Mouse (Mus musculus): ENCODE results near the gene Tmem91.
A peak's percentile ranks its signal among the peaks of the same experiment; 100 is the strongest.

The Tmem91 gene

DNA sequence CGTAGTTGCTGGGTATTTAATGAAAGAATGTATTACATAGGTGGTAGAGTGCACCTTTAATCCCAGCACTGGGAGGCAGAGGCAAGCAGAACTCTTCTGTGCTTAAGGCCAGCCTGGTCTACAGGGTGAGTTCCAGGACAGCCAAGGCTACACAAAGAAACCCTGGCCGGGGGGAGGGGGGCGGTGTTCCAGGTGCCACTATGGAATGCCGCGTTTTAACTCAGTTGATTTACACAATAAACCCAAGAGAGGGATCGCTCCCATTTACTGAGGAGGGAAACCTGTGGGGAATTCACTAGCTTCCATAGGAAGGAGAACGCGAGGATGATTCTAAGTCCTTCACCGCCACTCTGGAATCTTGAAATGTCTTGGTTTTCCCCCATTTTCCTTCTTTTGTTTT, 5.3 kb downstream of the Tmem91 start:
- no peak for DNase-seq

GRCm38 (mm10) chr7:25669158-25669557, 5.8 kb downstream of the Tmem91 start:
- DNase-seq, result no peak

GRCm38 (mm10) chr7:25666381-25666780, 8.6 kb downstream of the Tmem91 start:
- DNase-seq, result no peak

DNA sequence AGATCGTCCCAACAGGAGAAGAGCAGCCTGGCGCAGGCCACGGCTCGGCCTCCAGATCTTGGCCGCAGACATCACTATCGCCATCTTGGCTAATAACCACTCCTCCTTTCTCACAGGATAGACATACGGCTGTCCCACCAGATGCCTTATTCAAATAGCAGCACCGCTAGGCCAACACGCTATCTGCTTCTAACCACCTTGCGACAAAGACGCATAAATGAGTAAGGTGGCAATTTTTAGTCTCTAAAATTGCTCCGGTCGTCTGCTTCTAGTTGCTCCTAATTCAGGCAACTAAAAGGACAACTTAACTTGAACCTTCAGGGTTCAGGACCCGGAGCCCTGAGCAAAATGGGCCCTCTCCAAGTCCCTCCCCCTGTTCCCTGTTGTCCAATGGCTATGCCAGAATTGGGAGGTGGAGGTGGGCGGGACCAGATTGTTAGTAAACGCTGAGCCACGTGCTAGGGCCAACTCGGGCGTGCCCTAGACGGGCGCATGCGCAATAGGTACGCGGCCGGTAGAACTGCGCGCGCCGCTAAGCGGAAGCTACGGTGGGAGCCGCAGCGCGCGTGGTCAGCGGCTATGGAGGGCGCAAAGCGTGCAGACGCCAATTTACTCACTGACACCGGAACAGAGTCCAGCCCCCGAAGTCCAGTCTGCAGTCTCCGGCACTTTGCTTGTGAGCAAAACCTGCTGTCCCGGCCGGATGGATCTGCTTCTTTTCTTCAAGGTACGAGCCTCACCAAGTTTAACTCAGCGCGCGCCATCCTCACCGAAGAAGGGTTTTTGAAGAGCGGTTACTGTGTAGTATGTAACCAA, 16.1 kb downstream of the Tmem91 start, which contains the start of the genes Bckdha and Exosc5:
Bckdha (minus strand) TSS at position 325 of the 816 bp plus-strand sequence.
Exosc5 (plus strand) TSS at position 508 of the 816 bp plus-strand sequence.
- DNase-seq, result peak; percentile 100

GRCm38 (mm10) chr7:25657785-25658184, 17.2 kb downstream of the Tmem91 start:
- peak in 1 of 2 experiments; percentile 37 for DNase-seq

GRCm38 (mm10) chr7:25655601-25656428, 19.2 kb downstream of the Tmem91 start:
- peak; percentile 76 to 86 for DNase-seq

GRCm38 (mm10) chr7:25652244-25652759, 22.7 kb downstream of the Tmem91 start:
- DNase-seq, result no peak

DNA sequence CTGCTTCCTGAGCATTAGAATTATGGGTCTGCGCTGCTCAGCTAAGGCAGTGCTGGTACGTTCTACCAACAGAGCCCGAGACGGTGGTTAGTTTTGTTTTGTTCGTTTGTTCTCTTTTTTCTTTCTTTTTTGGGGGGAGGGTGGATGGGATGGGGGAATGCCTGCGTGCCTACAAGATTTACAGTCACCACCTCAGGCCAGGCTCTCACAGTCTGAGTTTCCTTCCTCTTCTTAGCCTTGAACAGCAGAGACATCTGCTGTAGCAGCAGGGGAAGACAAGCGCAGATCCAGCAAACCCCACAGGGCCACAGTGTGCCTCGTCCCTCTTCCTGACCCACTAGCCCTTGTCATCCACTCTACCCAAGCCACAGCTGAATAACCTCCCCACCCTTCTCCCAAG, 23.7 kb downstream of the Tmem91 start:
- DNase-seq, result no peak

DNA sequence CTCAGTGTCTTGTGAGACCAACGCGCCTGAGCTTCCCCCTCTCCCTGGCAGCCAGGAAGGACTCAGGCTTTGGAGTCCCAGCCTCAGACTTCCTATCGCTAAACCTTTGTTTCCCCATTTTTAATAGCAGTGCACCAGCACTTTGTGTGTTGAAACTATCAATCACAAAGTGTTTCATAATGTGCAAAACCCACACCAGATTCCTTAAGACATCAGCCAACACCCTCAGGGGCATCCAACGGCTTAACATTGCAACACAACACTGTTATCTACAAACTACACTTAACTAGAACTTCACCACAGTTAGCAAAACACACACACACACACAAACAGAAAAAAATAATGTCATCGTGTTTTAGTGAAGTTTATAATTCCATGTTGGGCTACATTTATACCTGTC, 25.1 kb downstream of the Tmem91 start:
- no peak for DNase-seq

GRCm38 (mm10) chr7:25647574-25648123, 27.3 kb downstream of the Tmem91 start:
- DNase-seq, result no peak

DNA sequence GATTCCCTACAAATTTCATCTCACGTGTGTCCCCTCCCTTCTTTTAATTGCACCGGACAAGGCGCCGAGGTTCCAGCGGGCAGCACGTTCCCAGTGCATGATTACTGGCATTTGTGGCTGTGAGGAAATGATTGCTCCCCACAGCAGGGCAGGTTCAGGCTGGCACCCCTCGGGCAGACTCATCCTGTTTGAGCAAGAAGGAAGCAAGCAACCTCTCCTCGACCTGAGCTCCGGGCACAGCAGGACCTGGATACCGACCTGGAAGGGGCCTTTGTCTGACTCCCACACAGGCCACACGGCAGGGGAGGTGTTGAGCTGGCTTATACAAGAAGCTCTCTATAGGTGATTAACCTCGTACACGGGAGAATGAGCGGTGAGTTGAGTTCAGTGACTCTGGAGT, 29.9 kb downstream of the Tmem91 start:
- peak in 1 of 2 experiments; percentile 75 for DNase-seq

DNA sequence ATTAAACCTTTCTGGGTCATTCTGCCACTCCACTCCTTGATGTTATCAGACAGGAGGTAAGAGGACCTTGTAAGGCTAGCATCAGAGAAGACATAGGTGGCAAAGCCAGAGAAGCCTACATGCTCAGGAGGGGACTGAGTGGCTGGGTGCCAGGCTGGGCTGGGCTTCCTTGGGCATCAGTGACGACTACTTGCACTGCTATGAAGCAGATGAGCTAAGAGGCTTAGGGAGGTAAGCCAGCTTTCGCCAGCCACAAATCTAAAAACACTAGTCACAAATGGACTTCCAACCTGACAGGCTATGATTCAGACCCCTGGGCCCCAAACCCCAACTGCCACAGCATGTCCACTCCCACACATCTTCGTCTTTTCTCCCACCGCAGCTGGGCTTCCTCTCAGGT, 30.3 kb downstream of the Tmem91 start:
- no peak for DNase-seq

DNA sequence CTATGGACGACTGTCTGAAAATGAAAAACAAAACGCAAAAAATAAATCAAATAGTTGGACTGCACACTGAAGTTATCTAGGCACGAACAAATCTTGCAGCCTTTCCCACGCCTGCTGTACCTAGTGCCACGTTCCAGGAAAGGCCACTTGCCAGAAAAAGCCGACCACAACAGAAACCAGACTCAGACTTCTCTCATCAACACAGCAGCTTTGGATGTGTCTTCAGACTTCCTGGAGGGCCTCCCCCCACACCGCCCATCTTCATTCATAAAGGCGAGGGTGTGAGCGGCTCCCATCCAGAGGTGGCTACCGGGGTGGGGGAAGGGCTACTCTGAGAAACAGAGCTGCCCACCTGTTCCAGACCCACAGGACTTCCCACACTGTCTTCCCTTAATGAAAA, 30.8 kb downstream of the Tmem91 start:
- DNase-seq, result no peak

DNA sequence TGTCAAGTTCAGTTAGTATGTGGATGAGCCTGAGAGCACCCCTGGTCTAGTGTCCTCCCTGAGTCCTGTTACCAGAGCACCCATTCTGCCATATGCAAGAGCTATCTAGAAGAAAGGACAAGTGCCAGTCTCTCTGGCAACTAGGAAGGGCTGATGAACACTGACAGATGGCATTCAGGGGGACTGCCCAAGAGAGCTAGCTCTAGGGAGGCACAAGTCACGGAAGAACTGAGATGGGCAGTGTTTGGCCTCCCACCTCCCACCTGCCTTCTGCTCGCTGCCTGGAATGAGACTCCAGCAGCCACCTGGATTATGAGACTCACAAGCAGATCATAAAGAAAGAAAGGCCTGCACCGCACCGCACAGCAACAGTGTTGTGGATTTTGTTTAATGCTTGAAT, 35.2 kb downstream of the Tmem91 start:
- no peak for DNase-seq

GRCm38 (mm10) chr7:25637099-25637498, 37.9 kb downstream of the Tmem91 start:
- no peak for DNase-seq

DNA sequence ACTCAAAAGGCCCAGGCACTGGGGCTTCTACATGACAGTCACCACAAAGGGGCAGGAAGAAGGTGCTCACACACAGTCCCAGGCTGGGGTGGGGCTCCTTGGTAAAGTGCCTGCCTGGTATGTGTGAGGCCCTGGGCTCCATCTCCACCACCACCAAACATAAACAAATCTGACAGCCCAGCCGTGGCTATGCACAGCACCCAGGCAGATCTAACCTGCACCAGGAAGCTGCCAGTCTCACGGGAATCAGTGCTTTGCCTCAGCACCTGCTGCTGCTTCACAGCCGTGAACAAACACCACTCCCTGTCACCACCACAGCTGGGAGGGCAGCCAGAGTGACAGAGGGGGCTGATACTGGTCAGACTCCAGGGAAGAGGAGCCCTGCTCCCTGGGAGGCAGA, 38.6 kb downstream of the Tmem91 start:
- DNase-seq, result no peak

GRCm38 (mm10) chr7:25632679-25633078, 42.3 kb downstream of the Tmem91 start:
- no peak for DNase-seq

GRCm38 (mm10) chr7:25628323-25628620, 46.7 kb downstream of the Tmem91 start:
- peak; percentile 19 to 62 for DNase-seq

DNA sequence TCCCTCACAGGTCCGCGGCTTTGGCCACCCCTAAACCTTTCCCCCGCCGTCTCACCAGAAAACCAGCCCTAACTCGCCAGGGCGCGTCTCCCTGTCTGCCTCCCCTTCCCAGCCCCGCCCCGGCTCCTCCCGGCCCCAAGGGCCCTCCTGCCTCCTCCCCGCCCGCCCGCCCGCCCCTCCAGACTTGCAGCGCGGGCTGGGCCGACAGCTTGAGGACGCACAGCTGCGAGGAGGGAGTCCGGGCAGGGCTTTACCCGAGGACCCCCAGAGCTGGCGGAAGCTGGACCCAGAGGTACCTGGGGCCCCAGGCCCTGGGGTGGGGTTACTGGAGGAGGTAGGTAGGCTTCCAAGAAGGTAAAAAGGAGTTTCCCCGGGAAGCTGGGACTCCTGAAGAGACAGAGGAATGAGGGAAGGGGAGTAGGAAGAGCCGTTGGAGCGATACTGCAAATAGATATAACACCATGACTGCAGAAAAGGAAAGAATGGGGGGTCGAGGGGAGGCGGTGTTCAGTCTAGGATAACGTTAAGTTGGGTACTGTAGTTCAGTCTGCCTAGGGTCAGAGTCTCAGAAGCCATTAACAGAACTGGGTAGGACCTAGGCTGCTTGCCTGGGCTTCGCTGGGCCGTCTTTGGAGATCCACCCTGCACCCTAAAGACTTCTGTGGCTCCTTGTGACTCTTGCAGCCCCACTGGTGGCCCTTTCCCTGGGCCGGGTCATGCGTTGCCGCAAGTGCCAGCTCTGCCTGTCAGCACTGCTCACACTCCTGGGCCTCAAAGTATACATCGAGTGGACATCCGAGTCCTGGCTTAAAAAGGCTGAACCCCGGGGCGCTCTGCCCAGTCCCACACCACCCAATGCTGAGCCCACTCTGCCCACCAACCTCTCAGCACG, 47.3 kb downstream of the Tmem91 start:
- peak; percentile 79 to 90 for DNase-seq

DNA sequence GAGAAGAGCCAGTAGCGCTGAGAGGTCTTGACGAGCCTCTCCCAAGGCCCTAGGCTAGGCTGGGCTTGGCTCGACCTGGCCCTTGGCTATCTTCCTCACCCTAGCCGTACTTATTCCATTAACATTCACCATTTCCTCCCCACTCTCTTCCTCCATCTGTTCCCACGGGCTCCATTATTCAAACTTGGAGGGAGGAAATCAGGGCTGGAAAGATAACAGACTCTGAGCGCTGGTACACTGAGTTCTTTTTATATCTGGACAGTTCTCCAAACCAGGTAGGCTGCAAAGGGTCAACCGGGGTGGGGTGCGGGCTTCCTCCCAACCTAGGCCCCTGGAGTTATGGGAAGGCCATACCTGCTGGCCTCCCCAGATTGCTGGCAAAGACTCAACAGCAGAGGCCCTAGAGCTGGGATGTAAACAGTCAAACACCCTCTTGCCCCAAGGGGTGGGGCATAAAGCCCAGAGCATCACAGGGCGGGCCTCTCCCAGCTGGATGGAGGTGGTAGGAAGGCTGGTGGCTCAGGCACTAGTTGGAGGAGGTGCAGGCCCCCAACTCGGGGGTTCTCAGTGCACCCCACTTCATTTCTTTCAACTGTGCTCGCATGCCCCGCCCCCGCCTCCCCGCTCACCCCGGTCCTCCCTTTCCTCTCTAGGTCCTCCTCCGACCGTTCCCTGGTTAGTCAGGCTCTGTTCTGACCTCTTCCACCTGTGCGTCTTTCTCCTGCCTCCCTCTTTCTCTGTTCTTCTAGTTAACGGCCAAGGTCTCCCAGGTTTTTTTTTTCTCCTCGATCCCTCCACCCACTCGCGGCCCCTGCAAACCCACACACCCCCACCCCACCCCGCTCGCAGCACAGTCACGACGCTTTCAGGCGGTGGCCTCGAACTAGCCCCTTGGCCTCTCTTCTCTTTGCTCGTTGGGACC, 48.2 kb downstream of the Tmem91 start, which contains the start of gene B3gnt8:
B3gnt8 (plus strand) TSS at position 146 of the 922 bp plus-strand sequence.
- peak; percentile 32 to 74 for DNase-seq
